Mouse (Mus musculus): Measurements from ENCODE around the gene Grxcr1. TPM values are rescaled to one million over a fixed set of nuclear protein-coding genes. Genes with fewer than 3 reads are reported as not detected.

Gene Grxcr1
- total RNA-seq, 4 experiments from 2014 or later = not detected

DNA sequence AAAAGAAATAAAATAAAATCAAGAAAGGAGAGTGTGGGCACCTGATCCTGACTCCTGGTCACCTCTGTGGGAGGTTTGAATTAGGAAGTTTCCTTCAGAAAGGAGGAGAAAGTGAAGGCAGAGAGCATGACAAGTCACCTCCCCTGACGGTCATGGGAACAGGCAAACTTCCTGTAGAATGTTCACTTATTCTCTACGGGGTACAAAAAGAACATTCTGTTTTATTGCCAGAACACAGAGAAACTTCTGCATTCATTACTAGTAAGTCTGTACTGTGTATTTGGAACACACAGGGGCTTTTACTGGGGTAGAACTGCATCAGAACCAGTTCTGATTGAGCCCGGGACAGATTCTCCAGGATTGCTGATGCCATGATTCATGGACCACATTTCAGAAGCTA is 55.5 kb downstream of the Grxcr1 start:
- DNase-seq (ENCODE audit: low spot score in 2 of 2) = no peak

DNA sequence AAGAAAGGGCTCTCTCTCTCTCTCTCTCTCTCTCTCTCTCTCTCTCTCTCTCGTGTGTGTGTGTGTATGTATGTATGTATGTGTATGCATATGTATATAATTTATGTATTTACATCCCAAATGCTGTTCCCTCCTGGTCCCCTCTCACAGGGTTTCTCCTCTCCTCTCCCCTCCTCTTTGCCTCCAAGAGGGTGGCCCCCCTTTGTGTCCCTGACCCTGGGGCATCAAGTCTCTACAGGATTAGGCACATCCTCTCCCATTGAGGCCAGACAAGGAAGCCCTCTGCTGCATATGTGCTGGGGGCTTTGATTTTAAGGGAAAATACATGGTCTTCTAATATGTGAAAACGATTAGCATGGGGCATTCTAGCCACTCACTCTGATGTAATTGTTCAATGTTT is 61.5 kb downstream of the Grxcr1 start:
- no peak for DNase-seq (ENCODE audit: low spot score in 2 of 2)

DNA sequence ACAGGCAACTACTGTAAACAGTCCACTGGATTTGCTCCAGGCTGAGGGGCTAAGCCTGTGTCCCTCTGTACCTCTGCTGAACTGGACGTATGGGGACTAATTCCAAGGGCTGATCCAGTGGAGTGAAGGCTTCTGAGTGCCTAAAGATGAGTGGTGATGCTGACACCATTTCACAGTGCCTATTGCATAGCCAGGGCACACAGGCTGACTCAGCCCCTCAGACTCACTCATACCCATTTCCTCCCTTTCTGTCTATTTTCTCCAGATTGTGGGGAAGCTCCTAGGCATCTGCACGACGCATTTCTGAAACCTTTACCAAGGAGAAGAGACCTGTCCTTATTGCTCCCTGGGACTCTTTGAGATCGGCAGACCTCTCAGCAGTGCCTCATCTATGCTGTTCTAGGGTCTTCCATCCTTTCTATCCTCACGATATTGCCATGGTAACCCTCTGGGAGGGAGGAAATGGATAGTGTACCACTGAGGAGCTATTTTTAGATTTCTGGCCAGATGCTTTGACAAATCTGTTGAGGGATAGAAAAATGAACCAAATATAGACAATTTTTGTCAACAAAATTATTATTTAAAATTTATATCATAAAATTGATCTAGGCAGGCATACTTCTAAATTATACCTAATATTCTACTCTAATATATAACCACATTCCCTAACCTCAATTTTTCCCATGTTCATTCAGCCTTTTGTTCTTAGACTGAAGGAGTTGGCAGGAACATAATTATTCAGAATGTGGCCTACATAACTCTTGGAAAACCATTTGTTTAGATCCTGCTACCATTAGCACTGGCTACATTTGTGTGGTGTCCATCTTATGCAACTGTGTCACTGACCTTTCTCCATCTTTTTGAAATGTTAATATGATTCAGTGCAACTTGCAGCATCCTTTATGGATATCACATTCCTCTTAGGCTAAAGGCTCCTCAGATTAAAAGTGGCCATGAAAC is 66.3 kb downstream of the Grxcr1 start:
- peak in 1 of 2 experiments; percentile 11 for DNase-seq (ENCODE audit: low spot score in 2 of 2)

DNA sequence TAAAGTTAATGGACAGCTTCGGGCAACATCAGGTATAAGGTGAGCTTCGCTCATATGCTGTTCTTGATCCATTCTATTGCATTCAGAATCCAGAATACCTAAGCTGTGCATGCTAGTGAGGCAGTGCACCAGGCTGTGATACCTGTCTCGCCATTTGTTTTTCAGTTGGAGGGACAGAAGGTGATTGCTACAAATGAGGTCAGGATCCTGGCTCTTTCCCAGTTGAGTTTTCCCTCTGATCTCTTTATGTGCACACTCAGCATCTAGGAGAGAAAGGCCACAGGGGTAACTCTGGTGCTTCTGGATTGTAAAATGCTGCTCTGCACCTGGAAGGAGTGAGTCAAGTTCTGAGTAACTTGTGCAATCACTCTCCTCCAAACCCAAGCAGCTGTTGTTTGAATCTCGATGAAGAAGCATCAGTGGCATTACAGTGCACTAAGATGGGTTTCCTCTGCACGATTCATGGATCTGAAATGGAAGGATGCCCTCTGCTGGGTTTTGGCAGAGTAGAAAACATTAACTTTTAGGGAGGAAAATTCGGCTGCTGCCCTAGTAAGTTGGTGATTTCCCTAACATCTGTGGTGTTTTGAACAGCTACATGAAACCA is 80.9 kb downstream of the Grxcr1 start:
- peak in 1 of 2 experiments; percentile 27 for DNase-seq (ENCODE audit: low spot score in 2 of 2)

DNA sequence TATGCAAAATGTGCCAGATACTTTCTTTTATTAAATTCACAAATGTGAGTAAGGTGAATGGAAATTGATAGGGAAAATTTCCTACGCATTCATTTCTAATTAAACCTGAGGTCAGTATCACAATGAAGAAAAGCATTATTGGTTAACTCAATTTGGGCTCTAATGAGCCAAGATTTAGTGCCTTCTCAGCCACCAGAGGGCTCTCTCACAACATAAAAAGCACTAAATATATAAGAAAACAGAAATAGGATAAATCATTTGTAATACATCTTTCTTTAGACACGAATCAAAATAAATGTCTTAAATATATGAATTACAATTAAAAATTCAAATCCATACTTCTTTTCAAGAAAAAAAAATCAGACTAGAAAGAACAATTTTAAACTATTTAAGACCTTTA is 89.2 kb downstream of the Grxcr1 start:
- DNase-seq (ENCODE audit: low spot score in 2 of 2) = no peak

DNA sequence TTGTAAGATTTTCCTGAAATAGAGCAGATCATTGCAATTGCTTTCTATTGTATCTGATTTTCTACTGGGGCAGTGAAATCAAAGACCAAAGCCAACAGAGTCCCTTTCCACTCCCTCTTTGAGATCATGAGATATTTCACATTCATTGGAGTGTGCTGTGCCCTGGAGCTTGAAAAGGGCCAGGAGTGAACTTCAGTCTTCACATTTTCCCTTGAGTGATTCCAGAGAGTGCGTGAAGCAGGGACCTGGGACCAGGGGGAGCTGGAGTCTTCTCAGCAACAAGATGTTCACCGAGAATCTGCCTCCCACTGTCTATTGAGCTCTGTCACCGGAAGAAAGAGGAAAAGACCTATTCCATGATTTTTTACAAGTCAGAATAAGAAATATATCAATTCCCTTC is 91.2 kb downstream of the Grxcr1 start:
- DNase-seq (ENCODE audit: low spot score in 2 of 2) = no peak

DNA sequence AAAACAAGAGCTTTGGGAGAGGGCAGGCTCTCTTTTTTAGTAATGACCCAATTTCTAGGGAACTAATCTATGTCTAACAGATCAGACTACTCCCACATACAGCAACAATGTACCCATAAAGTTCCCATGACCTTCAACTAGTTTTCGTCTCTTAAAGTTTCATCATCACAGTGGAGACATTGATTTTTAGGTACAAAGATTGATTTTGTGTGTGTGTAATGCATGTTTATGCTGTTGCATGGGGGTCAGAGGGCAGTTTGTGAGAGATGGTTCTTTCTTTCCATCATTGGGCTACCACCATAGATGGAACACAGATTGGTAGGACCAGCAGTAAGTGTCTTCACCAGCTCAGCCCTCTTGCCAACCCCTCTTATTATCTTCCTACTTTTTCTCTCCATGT is 93.8 kb downstream of the Grxcr1 start:
- DNase-seq (ENCODE audit: low spot score in 2 of 2) = no peak

DNA sequence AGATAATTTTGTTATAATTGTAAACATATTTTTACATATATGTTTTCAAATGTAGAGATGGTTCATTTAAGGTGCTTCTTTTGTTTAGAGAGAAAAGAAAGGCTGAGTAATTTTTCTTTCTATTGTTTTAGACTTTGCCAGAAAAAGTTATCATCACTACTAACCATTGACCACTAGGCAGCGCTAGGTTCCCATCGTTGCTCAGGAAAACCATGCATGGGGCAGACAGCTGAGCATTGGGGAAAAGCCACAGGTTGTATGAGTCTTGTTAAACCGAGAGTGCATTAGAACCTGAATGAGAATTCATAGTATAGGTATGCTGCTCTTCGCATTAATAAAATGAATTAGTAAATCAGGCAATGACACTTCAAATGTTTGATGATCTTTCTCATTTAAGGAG is 96.8 kb downstream of the Grxcr1 start:
- DNase-seq (ENCODE audit: low spot score in 2 of 2) = no peak

DNA sequence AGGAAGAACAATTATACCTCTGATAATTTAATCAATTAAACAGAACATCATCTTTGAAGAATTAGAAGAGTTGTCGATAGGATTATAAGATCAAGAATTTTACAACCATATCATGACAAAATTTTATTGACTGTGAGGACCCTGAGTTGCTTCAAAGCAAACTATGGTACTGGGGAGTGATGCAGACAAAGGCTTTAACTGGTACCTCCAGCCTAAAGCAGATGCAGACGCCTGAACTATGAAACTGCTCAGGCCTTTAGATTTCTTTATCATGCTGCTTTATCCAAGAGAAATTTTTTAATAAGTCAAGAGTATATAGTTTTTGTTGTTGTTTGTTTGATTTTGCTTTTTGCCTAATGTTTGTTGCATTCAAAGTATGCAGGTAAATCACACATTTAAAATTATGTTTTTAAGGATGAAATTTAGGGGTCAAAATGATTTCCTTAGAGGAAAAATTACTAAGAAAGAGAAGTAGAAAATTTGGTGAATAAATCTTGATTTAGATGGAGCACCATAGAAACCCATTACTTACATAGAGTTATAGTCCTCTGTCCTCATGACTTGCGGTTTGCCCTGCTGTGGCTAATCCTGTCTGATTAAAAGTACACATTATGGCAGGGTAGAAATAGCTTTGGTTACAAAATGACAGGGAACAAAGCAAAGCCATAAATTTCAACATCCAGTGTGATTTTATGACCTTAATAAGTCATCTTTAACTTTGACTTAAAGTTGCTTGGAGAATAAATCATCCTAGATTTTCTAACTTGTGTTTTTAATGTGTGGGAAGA is 97.4 kb downstream of the Grxcr1 start:
- no peak for DNase-seq (ENCODE audit: low spot score in 2 of 2)

DNA sequence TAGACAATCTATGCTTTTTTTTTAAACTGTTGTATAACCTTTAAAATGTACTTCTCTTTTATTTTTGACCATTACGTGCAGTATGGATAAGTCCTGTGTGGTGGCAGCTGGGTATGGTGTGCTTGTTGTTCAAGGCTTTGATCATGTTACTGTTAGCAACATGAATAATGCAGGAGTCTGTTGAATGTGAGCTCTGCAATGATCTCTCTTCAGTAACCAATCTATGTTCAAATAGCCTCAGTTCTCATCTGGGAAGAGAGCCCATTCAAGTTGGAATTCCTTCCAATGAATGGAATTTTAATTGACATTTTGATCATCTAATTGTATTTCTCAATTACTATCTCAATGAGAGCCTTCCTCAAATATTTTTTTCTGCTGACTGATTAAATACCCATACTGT is 115.2 kb downstream of the Grxcr1 start:
- no peak for DNase-seq (ENCODE audit: low spot score in 2 of 2)

DNA sequence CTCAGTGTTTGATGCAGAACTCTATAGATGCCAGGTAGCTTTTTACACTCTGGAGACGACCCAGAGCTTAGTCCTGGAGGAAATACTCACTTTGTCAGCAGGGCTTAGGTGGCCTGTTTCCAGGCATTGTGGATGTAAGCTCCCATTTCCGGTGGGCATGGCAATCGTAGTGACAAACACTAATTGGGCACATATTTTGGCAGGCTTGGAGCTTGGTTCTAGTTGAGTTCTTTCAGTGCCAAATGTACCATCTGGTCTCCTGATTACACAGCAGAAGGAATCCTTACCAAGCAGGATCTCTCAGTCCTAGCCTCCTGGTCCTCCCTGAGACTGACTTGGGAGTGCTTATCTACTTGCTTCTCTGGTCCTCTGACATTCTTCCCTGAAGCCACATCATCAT is 118.3 kb downstream of the Grxcr1 start:
- DNase-seq (ENCODE audit: low spot score in 2 of 2) = no peak

DNA sequence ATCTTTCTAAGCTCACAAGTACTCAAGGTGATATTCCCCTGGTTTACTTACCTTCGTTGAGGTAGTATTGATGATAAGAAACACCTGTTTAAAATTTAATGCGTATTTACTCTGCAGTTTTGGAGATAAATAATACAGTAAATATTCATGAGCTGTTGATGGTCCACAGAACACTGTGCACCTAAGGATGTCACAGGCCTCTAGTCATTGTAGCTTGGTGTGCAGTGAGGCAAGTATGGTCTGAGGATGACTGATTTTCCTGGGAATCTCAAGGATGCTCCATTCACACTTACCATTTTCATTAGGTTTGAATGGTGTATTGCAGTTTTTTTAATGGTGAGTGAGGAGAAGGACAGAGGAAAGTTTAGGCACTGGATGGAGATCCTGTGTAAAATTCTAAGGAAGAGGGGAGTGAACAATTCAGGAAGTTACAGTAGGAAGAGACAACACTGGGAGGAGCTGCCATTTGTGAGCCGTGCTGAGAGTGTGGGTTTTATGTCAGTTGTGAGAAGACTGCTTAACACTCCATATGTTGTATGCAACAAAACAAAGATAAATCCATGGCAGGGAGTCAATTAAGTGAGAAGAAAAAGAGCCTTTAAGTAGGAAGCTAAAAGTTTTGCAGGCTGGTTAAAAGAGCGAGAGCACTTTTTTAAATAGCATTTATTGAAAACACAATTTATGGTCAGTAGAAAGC is 118.9 kb downstream of the Grxcr1 start:
- DNase-seq (ENCODE audit: low spot score in 2 of 2) = no peak

DNA sequence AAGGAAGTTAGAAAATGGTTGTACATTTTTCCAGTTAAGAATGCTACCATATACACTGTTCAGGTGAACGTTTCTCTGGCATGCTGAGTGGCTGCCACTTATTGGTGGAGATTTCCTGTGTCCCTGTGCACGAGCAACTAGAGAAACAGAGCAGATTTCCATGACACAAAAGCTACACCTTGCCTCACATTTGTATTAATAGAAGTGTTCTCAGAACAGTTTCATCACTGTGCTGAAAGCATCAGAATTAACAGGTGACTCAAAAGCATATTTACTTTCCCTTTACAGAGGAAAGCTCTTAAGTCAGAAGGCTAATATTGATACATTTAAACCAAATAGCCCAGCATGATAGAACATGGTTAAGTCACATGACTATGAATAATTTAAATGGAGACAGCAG is 130.9 kb downstream of the Grxcr1 start:
- no peak for DNase-seq (ENCODE audit: low spot score in 2 of 2)

DNA sequence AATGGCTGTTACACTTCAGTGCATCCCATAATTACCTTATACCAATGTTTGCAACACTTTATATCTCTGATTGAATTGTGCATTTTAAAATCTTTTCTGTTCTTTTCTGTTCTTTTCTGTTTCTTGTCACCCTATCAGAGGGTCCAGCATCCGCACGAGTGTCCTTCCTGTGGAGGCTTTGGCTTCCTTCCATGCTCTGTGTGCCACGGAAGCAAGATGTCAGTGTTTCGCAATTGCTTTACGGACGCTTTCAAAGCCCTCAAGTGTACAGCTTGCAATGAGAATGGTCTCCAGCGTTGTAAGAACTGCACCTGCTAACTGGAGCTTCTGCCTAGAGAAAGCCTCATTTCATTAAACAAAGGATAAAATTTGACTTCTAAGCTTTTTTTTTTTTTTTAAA is 134.3 kb downstream of the Grxcr1 start:
- no peak for DNase-seq (ENCODE audit: low spot score in 2 of 2)

Other genes starting within 250 kb of the Grxcr1 start
- 100 to 1,000 TPM; 173 to 214 (median 183) TPM for gene Atp8a1, start 184.4 kb upstream of the Grxcr1 start, total RNA-seq (2022)
- gene Gm5108, start 90.2 kb upstream of the Grxcr1 start, total RNA-seq (2022) = not detected
- gene Gm21905, start 85.4 kb upstream of the Grxcr1 start, total RNA-seq (2022) = not detected